Mouse (Mus musculus): ENCODE data around the gene Zfp219. TPM values are rescaled to one million over a fixed set of nuclear protein-coding genes. Genes with fewer than 3 reads are reported as not detected.
"Not testable (repeated sequence)": the region's sequence is repeated elsewhere in the genome, so short reads cannot be mapped to it uniquely, and the experiment has no call there.

Zfp219 gene
- polyA plus RNA-seq, 1 experiment: 64.5 TPM

DNA sequence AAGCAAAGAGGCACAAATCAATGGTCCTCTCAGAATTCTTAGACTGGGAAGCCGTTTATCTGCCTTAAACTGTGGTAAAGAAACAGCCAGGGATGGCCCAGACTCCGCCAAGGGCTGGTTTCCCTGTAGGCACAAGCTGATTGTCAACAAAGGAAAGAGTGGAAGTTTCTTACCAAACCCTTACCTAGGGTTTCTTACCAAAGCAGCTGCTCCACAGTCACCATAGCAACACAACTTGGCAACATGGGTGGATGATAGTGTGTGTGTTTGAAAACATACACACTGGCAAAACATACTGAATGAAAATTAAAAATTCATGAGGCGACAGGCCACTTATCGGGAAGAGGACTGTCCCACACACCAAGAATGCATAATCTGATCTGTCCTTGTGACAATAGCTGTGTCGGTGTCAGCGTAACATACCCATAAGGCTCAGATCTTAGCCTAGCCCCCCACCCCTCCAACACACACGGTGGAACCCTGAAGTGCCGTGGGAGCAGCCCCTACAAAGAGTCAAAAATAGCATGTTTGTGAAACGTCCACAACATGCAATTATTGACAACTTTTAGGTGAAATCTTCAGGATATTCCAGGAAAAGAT, 25.5 kb upstream of the Zfp219 start:
- Histone ChIP-seq H3K27ac (ENCODE audit: insufficient read depth, low read length) (no peak overlapping the region), H3K36me3 (ENCODE audit: control insufficient read depth, insufficient read depth, low read length, poor library complexity, severe bottlenecking) (no peaks in the 10 kb centered on the region), H3K9me3 (replicated peaks; ENCODE audit: control insufficient read depth, insufficient read depth, low read length, poor library complexity, severe bottlenecking) (no peaks in the 10 kb centered on the region), H3K4me1 (ENCODE audit: control insufficient read depth, insufficient read depth, low read length) (peaks cover 2% of the 10 kb centered on the region), H3K4me3 (ENCODE audit: low read depth, low read length) (no peak overlapping the region), H3K9ac (ENCODE audit: low read depth, poor library complexity, severe bottlenecking) (no peak overlapping the region), H3K27me3 (ENCODE audit: control insufficient read depth, insufficient read depth, low read length, poor library complexity, severe bottlenecking) (no peaks in the 10 kb centered on the region; the same call in 1 of the 2 replicates)
- no peak for TF ChIP-seq CTCF (IDR thresholded peaks at IDR 0.05; ENCODE audit: low read depth, low read length)
- no peak for TF ChIP-seq POLR2A (IDR thresholded peaks at IDR 0.05; ENCODE audit: insufficient read depth, low read length)
- no peak for TF ChIP-seq EP300 (IDR thresholded peaks at IDR 0.05; ENCODE audit: insufficient read depth, low read depth, low read length)

DNA sequence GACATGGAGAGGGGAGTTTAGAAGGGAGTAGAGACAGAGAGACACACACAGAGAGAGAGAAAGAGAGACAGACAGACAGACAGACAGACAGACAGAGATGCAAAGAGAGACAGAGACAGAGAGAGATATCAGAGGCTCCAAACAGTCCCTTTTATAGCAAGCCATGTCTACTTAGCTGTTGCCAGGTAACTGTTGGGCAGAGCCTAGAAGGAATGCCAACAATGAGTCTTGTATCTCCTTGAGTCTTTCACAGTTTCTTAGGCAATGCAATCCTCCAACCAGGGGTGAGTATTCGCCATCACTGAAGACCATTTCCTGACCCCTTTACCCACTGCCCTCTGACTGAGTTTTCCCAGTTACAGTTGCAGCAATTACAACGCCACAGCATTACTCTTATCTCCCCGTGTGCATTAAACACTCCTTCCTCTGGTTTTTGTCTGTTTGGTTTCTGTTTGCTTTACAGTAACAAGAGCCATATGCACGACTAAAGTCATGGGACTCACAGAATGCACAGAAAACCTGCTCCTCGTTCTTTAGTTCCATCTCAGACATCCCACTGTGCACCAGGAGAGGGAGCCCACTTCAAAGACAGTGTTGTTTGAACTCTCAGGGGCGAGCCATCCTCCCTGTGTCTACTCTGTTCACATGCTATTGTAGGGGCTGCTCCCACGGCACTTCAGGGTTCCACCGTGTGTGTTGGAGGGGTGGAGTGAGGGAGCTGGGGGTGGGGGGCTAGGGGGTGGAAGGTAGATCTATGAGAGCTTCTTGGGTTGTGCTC, 24.6 kb upstream of the Zfp219 start:
- no peak for TF ChIP-seq POLR2A (IDR thresholded peaks at IDR 0.05; ENCODE audit: insufficient read depth, low read length)
- TF ChIP-seq CTCF (IDR thresholded peaks at IDR 0.05; ENCODE audit: low read depth, low read length): peak; percentile 58
- Histone ChIP-seq H3K9me3 (replicated peaks; ENCODE audit: control insufficient read depth, insufficient read depth, low read length, poor library complexity, severe bottlenecking) (no peaks in the 10 kb centered on the region), H3K36me3 (ENCODE audit: control insufficient read depth, insufficient read depth, low read length, poor library complexity, severe bottlenecking) (no peaks in the 10 kb centered on the region), H3K4me1 (ENCODE audit: control insufficient read depth, insufficient read depth, low read length) (peaks cover 2% of the 10 kb centered on the region), H3K27me3 (ENCODE audit: control insufficient read depth, insufficient read depth, low read length, poor library complexity, severe bottlenecking) (no peaks in the 10 kb centered on the region; the same call in 1 of the 2 replicates), H3K4me3 (ENCODE audit: low read depth, low read length) (no peak overlapping the region), H3K27ac (ENCODE audit: insufficient read depth, low read length) (no peak overlapping the region), H3K9ac (ENCODE audit: low read depth, poor library complexity, severe bottlenecking) (no peak overlapping the region)

DNA sequence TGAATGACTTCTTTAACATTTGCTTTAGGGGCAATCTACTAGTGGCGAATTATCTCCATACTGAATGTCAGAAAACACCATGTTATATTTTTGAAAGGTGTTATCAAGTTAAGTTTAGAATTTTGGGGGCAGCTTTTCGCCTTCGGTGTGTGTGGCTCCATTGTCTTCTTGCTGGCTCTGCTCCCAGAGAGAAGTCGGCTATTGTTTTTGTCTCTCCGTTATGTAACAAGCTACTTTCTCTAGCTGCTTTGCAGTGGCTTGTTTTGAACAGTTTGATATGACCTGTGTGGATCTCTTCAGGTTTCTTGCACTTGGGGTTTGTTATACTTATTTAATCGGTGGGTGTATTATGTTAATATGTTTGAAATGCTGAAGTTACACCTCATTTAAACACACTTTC, 22.9 kb upstream of the Zfp219 start:
- no peak overlapping the region for H3K4me3 ChIP-seq (ENCODE audit: low read depth, low read length)

DNA sequence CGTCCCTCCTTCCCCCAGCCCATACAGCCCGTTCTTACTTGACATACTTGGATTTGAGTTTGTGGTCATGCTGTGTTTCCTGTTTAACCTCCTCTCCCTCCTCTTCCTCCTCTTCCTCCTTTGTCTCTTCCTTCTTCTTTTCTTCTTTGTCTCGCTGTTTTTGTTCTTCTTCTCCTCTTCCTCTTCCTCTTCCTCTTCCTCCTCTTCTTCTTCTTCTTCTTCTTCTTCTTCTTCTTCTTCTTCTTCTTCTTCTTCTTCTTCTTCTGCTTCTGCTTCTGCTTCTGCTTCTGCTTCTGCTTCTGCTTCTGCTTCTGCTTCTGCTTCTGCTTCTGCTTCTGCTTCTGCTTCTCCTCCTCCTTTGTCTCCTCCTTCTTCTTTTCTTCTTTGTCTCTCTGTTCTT, 21.8 kb upstream of the Zfp219 start, which contains the start of gene Olfr221:
TSS of gene Olfr221 (minus strand) at position 101 of the 400 bp plus-strand sequence.
- H3K27ac ChIP-seq (ENCODE audit: insufficient read depth, low read length); H3K27me3 ChIP-seq (ENCODE audit: control insufficient read depth, insufficient read depth, low read length, poor library complexity, severe bottlenecking); H3K4me1 ChIP-seq (ENCODE audit: control insufficient read depth, insufficient read depth, low read length); H3K36me3 ChIP-seq (ENCODE audit: control insufficient read depth, insufficient read depth, low read length, poor library complexity, severe bottlenecking); H3K4me3 ChIP-seq (ENCODE audit: low read depth, low read length); H3K9ac ChIP-seq (ENCODE audit: low read depth, poor library complexity, severe bottlenecking); H3K9me3 ChIP-seq (replicated peaks; ENCODE audit: control insufficient read depth, insufficient read depth, low read length, poor library complexity, severe bottlenecking): not testable (repeated sequence)

More for the DNA sequence above, 22.9 kb upstream of the Zfp219 start:
- Histone ChIP-seq H3K9ac (ENCODE audit: low read depth, poor library complexity, severe bottlenecking) (no peak overlapping the region), H3K36me3 (ENCODE audit: control insufficient read depth, insufficient read depth, low read length, poor library complexity, severe bottlenecking) (no peaks in the 10 kb centered on the region), H3K4me1 (ENCODE audit: control insufficient read depth, insufficient read depth, low read length) (peaks cover 2% of the 10 kb centered on the region), H3K27me3 (ENCODE audit: control insufficient read depth, insufficient read depth, low read length, poor library complexity, severe bottlenecking) (no peaks in the 10 kb centered on the region; the same call in 1 of the 2 replicates), H3K9me3 (replicated peaks; ENCODE audit: control insufficient read depth, insufficient read depth, low read length, poor library complexity, severe bottlenecking) (no peaks in the 10 kb centered on the region; the same call in 1 of the 2 replicates), H3K27ac (ENCODE audit: insufficient read depth, low read length) (no peak overlapping the region)
- TF ChIP-seq CTCF (IDR thresholded peaks at IDR 0.05; ENCODE audit: low read depth, low read length) (no peak), POLR2A (IDR thresholded peaks at IDR 0.05; ENCODE audit: insufficient read depth, low read length) (no peak), EP300 (IDR thresholded peaks at IDR 0.05; ENCODE audit: insufficient read depth, low read depth, low read length) (no peak)

DNA sequence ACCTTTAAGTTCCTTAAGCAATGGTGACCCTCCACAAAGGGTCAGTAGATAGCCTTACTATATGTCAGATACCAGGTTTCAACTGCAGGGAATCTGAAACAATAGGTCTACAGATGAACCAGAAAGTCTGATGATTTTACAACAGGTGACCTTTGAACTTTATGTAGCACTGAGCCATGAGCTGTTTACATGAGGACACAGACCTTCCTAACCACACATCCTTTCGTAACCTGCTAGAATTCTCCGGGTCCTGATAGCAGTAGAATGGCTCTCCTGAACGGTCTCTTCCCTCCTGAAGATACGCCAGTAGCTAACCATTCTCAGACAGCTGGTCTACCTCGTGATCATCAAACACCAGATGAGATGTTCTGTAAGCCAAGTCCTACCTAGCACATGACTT, 18.8 kb upstream of the Zfp219 start:
- Histone ChIP-seq H3K4me1 (ENCODE audit: control insufficient read depth, insufficient read depth, low read length) (no peaks in the 10 kb centered on the region), H3K4me3 (ENCODE audit: low read depth, low read length) (no peak overlapping the region), H3K27ac (ENCODE audit: insufficient read depth, low read length) (no peak overlapping the region), H3K36me3 (ENCODE audit: control insufficient read depth, insufficient read depth, low read length, poor library complexity, severe bottlenecking) (no peaks in the 10 kb centered on the region), H3K9ac (ENCODE audit: low read depth, poor library complexity, severe bottlenecking) (no peak overlapping the region), H3K27me3 (ENCODE audit: control insufficient read depth, insufficient read depth, low read length, poor library complexity, severe bottlenecking) (no peaks in the 10 kb centered on the region; the same call in 1 of the 2 replicates), H3K9me3 (replicated peaks; ENCODE audit: control insufficient read depth, insufficient read depth, low read length, poor library complexity, severe bottlenecking) (no peaks in the 10 kb centered on the region; the same call in 1 of the 2 replicates)
- TF ChIP-seq CTCF (IDR thresholded peaks at IDR 0.05; ENCODE audit: low read depth, low read length) (no peak), EP300 (IDR thresholded peaks at IDR 0.05; ENCODE audit: insufficient read depth, low read depth, low read length) (no peak), POLR2A (IDR thresholded peaks at IDR 0.05; ENCODE audit: insufficient read depth, low read length) (no peak)

DNA sequence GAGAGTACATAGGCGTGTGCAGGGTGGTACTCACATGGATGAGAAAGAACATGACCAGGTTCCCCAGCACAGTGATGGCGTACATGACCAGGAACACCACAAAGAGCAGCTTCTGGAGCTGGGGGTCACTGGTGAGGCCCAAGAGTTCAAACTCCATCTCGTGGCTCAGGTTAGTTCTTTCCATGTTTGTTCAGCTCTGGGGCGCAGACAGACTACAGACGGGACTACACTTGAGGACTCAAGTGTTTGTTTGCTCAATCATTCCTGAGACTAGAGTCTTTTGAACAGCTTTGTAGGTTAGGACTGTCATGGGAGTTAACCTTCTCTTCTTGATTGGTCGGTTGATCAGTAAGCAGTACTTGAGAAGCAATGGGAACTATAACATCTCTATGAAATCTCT, 15.4 kb upstream of the Zfp219 start:
- no peaks in the 10 kb centered on the region for H3K4me1 ChIP-seq (ENCODE audit: control insufficient read depth, insufficient read depth, low read length)
- H3K4me3 ChIP-seq (ENCODE audit: low read depth, low read length): no peak overlapping the region
- no peak overlapping the region for H3K9ac ChIP-seq (ENCODE audit: low read depth, poor library complexity, severe bottlenecking)
- H3K36me3 ChIP-seq (ENCODE audit: control insufficient read depth, insufficient read depth, low read length, poor library complexity, severe bottlenecking): no peaks in the 10 kb centered on the region
- H3K27ac ChIP-seq (ENCODE audit: insufficient read depth, low read length): no peak overlapping the region
- TF ChIP-seq CTCF (IDR thresholded peaks at IDR 0.05; ENCODE audit: low read depth, low read length): no peak
- H3K9me3 ChIP-seq (replicated peaks; ENCODE audit: control insufficient read depth, insufficient read depth, low read length, poor library complexity, severe bottlenecking): no peaks in the 10 kb centered on the region; the same call in 1 of the 2 replicates
- H3K27me3 ChIP-seq (ENCODE audit: control insufficient read depth, insufficient read depth, low read length, poor library complexity, severe bottlenecking): no peaks in the 10 kb centered on the region

Measured in ES-Bruce4 (cell line).